Mouse (Mus musculus) layer of hippocampus, postnatal 10 days (tissue): ENCODE results near the gene Vps37d. TPM values are rescaled to one million over a fixed set of nuclear protein-coding genes. Genes with fewer than 3 reads are reported as not detected.

ENCODE experiments used
- DNase-seq, 2 experiments: peaks; one replicate each; pipeline ENCODE4 v3.0.0; 2021; ENCODE audit warnings: low spot score in 2 of 2
- long read RNA-seq: library from polyadenylated mRNA; stranded (forward); transcript quantifications from one replicate; pipeline ENCODE4 v2.0.0, GENCODE M21; 2023
- total RNA-seq, 2 experiments: library from RNA; stranded (reverse); gene quantifications; 2 replicates each; pipeline ENCODE4 v1.2.3; 2021

Gene Vps37d
- 10 to 100 TPM; 31.7 to 34.8 TPM for total RNA-seq
- long read RNA-seq, transcript Vps37d-201 (4 exons, 1,544 nt), result major isoform, 21 of 27 reads
- long read RNA-seq, partial matches to known transcripts, result 1 of 27 reads
- long read RNA-seq, other reads (novel, unspliced or antisense), result 3 of 27 reads

- peak; percentile 98 to 99 for DNase-seq
Observed at GRCm38 (mm10) chr5:135077564-135078481, at the start of gene Vps37d. Gene Vps37d, minus strand, starts transcription at chr5:135078266.

- DNase-seq, result no peak
Observed at GRCm38 (mm10) chr5:135127669-135128068, 49.6 kb upstream of the Vps37d start.

GRCm38 (mm10) chr5:135126121-135126520 lies 48.1 kb upstream of the Vps37d start:
- DNase-seq, result peak in 1 of 2 experiments; percentile 24

GRCm38 (mm10) chr5:135120753-135121152 lies 42.7 kb upstream of the Vps37d start:
- DNase-seq, result no peak

- DNase-seq, result peak; percentile 58 to 71
Observed at GRCm38 (mm10) chr5:135118589-135119081, 40.6 kb upstream of the Vps37d start.

- no peak for DNase-seq
Observed at GRCm38 (mm10) chr5:135115241-135115640, 37.2 kb upstream of the Vps37d start.

GRCm38 (mm10) chr5:135113782-135114181 lies 35.7 kb upstream of the Vps37d start:
- DNase-seq, result no peak

- no peak for DNase-seq
Observed at GRCm38 (mm10) chr5:135109976-135110375, 31.9 kb upstream of the Vps37d start.

GRCm38 (mm10) chr5:135109426-135109825 lies 31.4 kb upstream of the Vps37d start:
- DNase-seq, result no peak

GRCm38 (mm10) chr5:135109017-135109416 lies 31.0 kb upstream of the Vps37d start:
- DNase-seq, result no peak

- DNase-seq, result peak; percentile 34 to 46
Observed at GRCm38 (mm10) chr5:135107521-135108501, 29.7 kb upstream of the Vps37d start.

GRCm38 (mm10) chr5:135106758-135107256 lies 28.7 kb upstream of the Vps37d start:
- peak; percentile 64 to 74 for DNase-seq

- peak in 1 of 2 experiments; percentile 22 for DNase-seq
Observed at GRCm38 (mm10) chr5:135103999-135104660, 26.1 kb upstream of the Vps37d start.

- DNase-seq, result no peak
Observed at GRCm38 (mm10) chr5:135100981-135101380, 22.9 kb upstream of the Vps37d start.

GRCm38 (mm10) chr5:135089653-135090052 lies 11.6 kb upstream of the Vps37d start, which contains the start of gene Mlxipl:
Gene Mlxipl, plus strand, starts transcription at chr5:135089890.
- DNase-seq, result no peak

GRCm38 (mm10) chr5:135086871-135087270 lies 8.8 kb upstream of the Vps37d start:
- no peak for DNase-seq

- DNase-seq, result no peak
Observed at GRCm38 (mm10) chr5:135080539-135080938, 2.5 kb upstream of the Vps37d start.

- DNase-seq, result no peak
Observed at GRCm38 (mm10) chr5:135079578-135079977, 1.5 kb upstream of the Vps37d start.

- DNase-seq, result no peak
Observed at GRCm38 (mm10) chr5:135078482-135078810, 380 bp upstream of the Vps37d start.

GRCm38 (mm10) chr5:135076931-135077505 lies 1.0 kb downstream of the Vps37d start:
- peak; percentile 45 to 58 for DNase-seq
